Mouse (Mus musculus) MEL (cell line): ENCODE measurements around the gene Ankrd28. TPM values are rescaled to one million over a fixed set of nuclear protein-coding genes. Genes with fewer than 3 reads are reported as not detected.
A peak's percentile ranks its signal among the peaks of the same experiment; 100 is the strongest.

Experiments
- DNase-seq: peaks from one replicate; pipeline ENCODE4 v3.0.0; 2011; ENCODE audit warnings: low read depth, low spot score
- H3K27ac ChIP-seq: 2 replicates; pipeline ENCODE4 v1.5.1; 2012; ENCODE audit warnings: low read depth, mild to moderate bottlenecking, control low read depth, low read length, moderate library complexity; ENCODE audit not compliant: control insufficient read depth
- H3K27me3 ChIP-seq, 2 experiments: fragments of 150-350 bp in 1 of 2; sonication (generic) in 1 of 2; 2 replicates each; pipeline ENCODE4 v1.6.1; 2012; ENCODE audit warnings: low read length in 2 of 2, mild to moderate bottlenecking in 2 of 2, improper control_type of control experiment in 1 of 2, moderate library complexity in 1 of 2; ENCODE audit not compliant: insufficient read depth in 2 of 2, control insufficient read depth in 1 of 2
- H3K36me3 ChIP-seq, 2 experiments: 2 replicates each; pipeline ENCODE4 v1.6.1; 2012 to 2014; ENCODE audit warnings: low read length in 2 of 2, improper control_type of control experiment in 1 of 2, inconsistent platforms in 1 of 2, mild to moderate bottlenecking in 1 of 2; ENCODE audit not compliant: insufficient read depth in 2 of 2, control insufficient read depth in 1 of 2
- H3K4me1 ChIP-seq, 2 experiments: fragments of 150-350 bp in 1 of 2; sonication (generic) in 1 of 2; 2 replicates each; pipeline ENCODE4 v1.6.1; 2012; ENCODE audit warnings: low read length in 2 of 2, improper control_type of control experiment in 1 of 2, mild to moderate bottlenecking in 1 of 2; ENCODE audit not compliant: insufficient read depth in 2 of 2, control insufficient read depth in 1 of 2
- H3K4me3 ChIP-seq, 2 experiments: fragments of 150-350 bp in 1 of 2; sonication (generic) in 1 of 2; 2 replicates each; pipeline ENCODE4 v1.5.1; 2012; ENCODE audit warnings: low read depth in 2 of 2, low read length in 2 of 2, mild to moderate bottlenecking in 2 of 2, moderate library complexity in 2 of 2, control low read depth in 1 of 2, improper control_type of control experiment in 1 of 2; ENCODE audit not compliant: control insufficient read depth in 1 of 2, insufficient read depth in 1 of 2
- H3K79me2 ChIP-seq: 2 replicates; pipeline ENCODE4 v1.6.1; 2012; ENCODE audit warnings: mild to moderate bottlenecking, low read length, moderate library complexity; ENCODE audit not compliant: control insufficient read depth, poor library complexity, insufficient read depth
- H3K9ac ChIP-seq: 2 replicates; pipeline ENCODE4 v1.6.1; 2012; ENCODE audit warnings: low read depth, mild to moderate bottlenecking, control low read depth, low read length, moderate library complexity; ENCODE audit not compliant: control insufficient read depth, poor library complexity, severe bottlenecking
- H3K9me3 ChIP-seq: fragments of 150-350 bp; sonication (generic); replicated peaks from 2 replicates; pipeline ENCODE4 v1.6.1; 2012; ENCODE audit warnings: mild to moderate bottlenecking, low read length, improper control_type of control experiment, moderate library complexity; ENCODE audit not compliant: insufficient read depth
- CHD1 ChIP-seq: IDR thresholded peaks from 2 replicates; pipeline ENCODE4 v1.6.1; 2012; ENCODE audit warnings: low read depth, mild to moderate bottlenecking, inconsistent platforms, low read length, improper control_type of control experiment
- CHD2 ChIP-seq: IDR thresholded peaks from 2 replicates; pipeline ENCODE4 v1.6.1; 2011; ENCODE audit warnings: low read length, improper control_type of control experiment
- CTCF ChIP-seq, 3 experiments: IDR thresholded peaks in 2 of 3; conservative IDR thresholded peaks in 1 of 3; 2 replicates each; pipeline ENCODE4 v1.5.1; 2011 to 2012; ENCODE audit warnings: low read length in 3 of 3, low read depth in 2 of 3, mild to moderate bottlenecking in 2 of 3, improper control_type of control experiment in 1 of 3, inconsistent platforms in 1 of 3, mixed read lengths in 1 of 3, moderate library complexity in 1 of 3; ENCODE audit not compliant: control insufficient read depth in 1 of 3, insufficient read depth in 1 of 3, poor library complexity in 1 of 3, severe bottlenecking in 1 of 3
- E2F4 ChIP-seq: IDR thresholded peaks from 2 replicates; pipeline ENCODE4 v1.6.1; 2011; ENCODE audit warnings: low read depth, low read length, improper control_type of control experiment, borderline replicate concordance
- JUND ChIP-seq: IDR thresholded peaks from 2 replicates; pipeline ENCODE4 v1.6.1; 2011; ENCODE audit warnings: low read depth, mild to moderate bottlenecking, improper control_type of control experiment, low read length
- MAFK ChIP-seq: IDR thresholded peaks from 2 replicates; pipeline ENCODE4 v1.6.1; 2011; ENCODE audit warnings: low read depth, mild to moderate bottlenecking, low read length, improper control_type of control experiment, borderline replicate concordance
- MAX ChIP-seq: IDR thresholded peaks from 2 replicates; pipeline ENCODE4 v1.6.1; 2011; ENCODE audit warnings: low read length, improper control_type of control experiment
- MAZ ChIP-seq: IDR thresholded peaks from 2 replicates; pipeline ENCODE4 v1.6.1; 2012; ENCODE audit warnings: low read depth, mild to moderate bottlenecking, inconsistent platforms, low read length, improper control_type of control experiment
- MEF2A ChIP-seq: IDR thresholded peaks from 2 replicates; pipeline ENCODE4 v1.6.1; 2014; ENCODE audit warnings: low read depth, mild to moderate bottlenecking, inconsistent platforms, low read length, improper control_type of control experiment; ENCODE audit not compliant: poor library complexity, insufficient replicate concordance, severe bottlenecking; ENCODE audit errors: extremely low read depth
- MXI1 ChIP-seq: IDR thresholded peaks from 2 replicates; pipeline ENCODE4 v1.6.1; 2011; ENCODE audit warnings: mild to moderate bottlenecking, low read depth, low read length, improper control_type of control experiment
- MYC ChIP-seq: IDR thresholded peaks from 2 replicates; pipeline ENCODE4 v1.6.1; 2011; ENCODE audit warnings: low read depth, mild to moderate bottlenecking, low read length, improper control_type of control experiment, moderate library complexity
- NELFE ChIP-seq: IDR thresholded peaks from 2 replicates; pipeline ENCODE4 v1.6.1; 2011; ENCODE audit warnings: low read depth, low read length, improper control_type of control experiment
- POLR2AphosphoS2 ChIP-seq: IDR thresholded peaks from 2 replicates; pipeline ENCODE4 v1.6.1; 2011; ENCODE audit warnings: low read length, improper control_type of control experiment
- POLR2AphosphoS5 ChIP-seq: IDR thresholded peaks from 2 replicates; pipeline ENCODE4 v1.6.1; 2012; ENCODE audit warnings: low read depth, borderline replicate concordance, mild to moderate bottlenecking, inconsistent platforms, low read length, moderate library complexity, mixed read lengths
- RAD21 ChIP-seq: IDR thresholded peaks from 2 replicates; pipeline ENCODE4 v1.6.1; 2011; ENCODE audit warnings: mild to moderate bottlenecking, low read depth, low read length, improper control_type of control experiment
- SIN3A ChIP-seq: IDR thresholded peaks from 2 replicates; pipeline ENCODE4 v1.6.1; 2012; ENCODE audit warnings: low read length, improper control_type of control experiment, inconsistent platforms
- SMC3 ChIP-seq: IDR thresholded peaks from 2 replicates; pipeline ENCODE4 v1.6.1; 2011; ENCODE audit warnings: low read depth, low read length, improper control_type of control experiment
- TAL1 ChIP-seq: IDR thresholded peaks from 2 replicates; pipeline ENCODE4 v1.6.1; 2012; ENCODE audit warnings: mild to moderate bottlenecking, inconsistent platforms, low read length, moderate library complexity, mixed read lengths
- TCF12 ChIP-seq: IDR thresholded peaks from 2 replicates; pipeline ENCODE4 v1.6.1; 2014; ENCODE audit warnings: low read depth, mild to moderate bottlenecking, inconsistent platforms, low read length, improper control_type of control experiment, moderate library complexity
- USF1 ChIP-seq: IDR thresholded peaks from 2 replicates; pipeline ENCODE4 v1.6.1; 2014; ENCODE audit warnings: low read depth, mild to moderate bottlenecking, inconsistent platforms, low read length, improper control_type of control experiment, moderate library complexity
- ZKSCAN1 ChIP-seq: IDR thresholded peaks from 2 replicates; pipeline ENCODE4 v1.6.1; 2012; ENCODE audit warnings: low read depth, mild to moderate bottlenecking, inconsistent platforms, low read length, improper control_type of control experiment, moderate library complexity
- ZNF384 ChIP-seq: IDR thresholded peaks from 2 replicates; pipeline ENCODE4 v1.6.1; 2012; ENCODE audit warnings: low read depth, mild to moderate bottlenecking, inconsistent platforms, low read length, improper control_type of control experiment
- polyA plus RNA-seq, 2 experiments: library from polyadenylated mRNA; stranded (reverse) in 1 of 2; unstranded in 1 of 2; fragments of >175 nt in 1 of 2; fragments of >200 nt in 1 of 2; gene quantifications; 2 replicates each; pipeline versions ENCODE4 v1.2.1 to v1.2.4; 2012; ENCODE audit warnings: low replicate concordance in 2 of 2, low read depth in 1 of 2; ENCODE audit not compliant: insufficient read length in 2 of 2, insufficient read depth in 1 of 2, missing spikeins in 1 of 2
- total RNA-seq: library from RNA; depleted of rRNA; stranded (reverse); fragments of 300-350 nt; gene quantifications from 2 replicates; pipeline ENCODE4 v1.2.3, GENCODE M21; 2012

The Ankrd28 gene
- total and polyA plus RNA-seq, 3 experiments = 32.5 to 41.2 (median 38.8) TPM

DNA sequence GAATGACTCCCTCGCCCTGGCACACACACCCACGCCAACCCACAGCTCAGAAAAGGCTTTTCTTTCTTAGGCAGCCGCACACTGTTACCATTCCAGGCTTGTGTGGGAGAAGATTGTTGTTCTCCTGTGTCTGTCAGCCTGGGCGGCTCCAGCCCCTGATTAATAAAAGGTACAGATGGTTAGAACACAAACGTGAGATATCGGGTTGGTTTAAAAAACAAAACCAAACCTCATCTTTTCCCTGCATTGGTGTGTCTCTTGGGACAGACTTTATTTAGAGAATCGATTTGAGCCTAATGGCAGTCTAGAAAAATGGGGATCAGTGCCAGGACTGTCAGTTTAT is 890 bp upstream of the Ankrd28 start:
- peak overlapping the region; percentile 88 for H3K9ac ChIP-seq
- DNase-seq = peak; percentile 51
- H3K27me3 ChIP-seq = no peaks in the 10 kb centered on the region
- H3K36me3 ChIP-seq = peaks cover 0 to 20% of the 10 kb centered on the region in 2 experiments; a peak in 2 of 4 replicates
- H3K27ac ChIP-seq = peak overlapping the region; percentile 72
- H3K4me1 ChIP-seq = peaks cover 7 to 15% of the 10 kb centered on the region in 2 experiments
- no peak for TF ChIP-seq TCF12
- no peak for TF ChIP-seq MAZ
- TF ChIP-seq CHD1 = peak; percentile 88; the same call in 1 of the 2 replicates
- no peak for TF ChIP-seq E2F4
- no peaks in the 10 kb centered on the region for H3K9me3 ChIP-seq
- peaks cover 22% of the 10 kb centered on the region for H3K79me2 ChIP-seq
- peak overlapping the region; percentile 68 to 88 for H3K4me3 ChIP-seq

DNA sequence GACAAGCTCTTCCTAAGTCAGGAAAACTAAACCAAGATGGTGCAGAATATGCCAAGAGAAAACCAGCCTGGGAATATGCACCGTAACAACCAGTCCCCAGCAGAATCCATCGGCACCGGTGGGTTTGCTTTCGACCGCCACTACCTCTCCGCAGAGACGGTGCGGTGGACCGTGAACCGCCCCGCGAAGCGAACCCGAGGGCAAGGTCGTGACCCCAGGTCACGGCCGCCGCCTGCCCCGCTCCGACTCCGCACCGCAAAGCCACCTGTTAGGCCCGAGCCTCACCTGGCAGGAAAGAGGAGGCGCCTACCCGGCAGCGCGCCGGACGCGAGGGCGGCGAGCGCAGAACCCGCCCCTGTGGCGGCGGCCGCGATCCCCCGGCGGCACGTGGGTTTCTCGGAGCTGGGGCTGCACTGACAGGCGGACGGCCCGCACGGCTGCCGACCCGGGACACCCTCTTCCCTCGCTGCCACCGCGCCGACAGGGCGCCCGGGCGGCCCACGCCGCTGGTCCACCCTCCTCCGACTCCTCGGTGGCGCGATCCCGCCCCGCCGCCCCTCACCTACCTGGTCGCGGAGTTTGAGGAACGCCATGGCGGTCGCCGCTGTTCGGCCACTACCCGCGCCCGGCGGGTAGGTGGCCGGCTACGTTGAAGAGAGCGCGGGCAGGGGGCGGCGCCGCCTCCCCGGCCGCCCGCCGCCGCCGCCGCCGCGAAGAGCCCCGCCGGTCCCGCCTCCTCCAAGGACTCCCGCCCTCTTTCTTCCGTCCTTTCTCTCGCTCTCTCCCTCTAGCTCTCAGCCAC is 489 bp downstream of the Ankrd28 start:
- Histone ChIP-seq H3K36me3 (peaks cover 0 to 26% of the 10 kb centered on the region in 2 experiments; a peak in 2 of 4 replicates), H3K4me3 (peak overlapping the region; percentile 71 to 79), H3K9me3 (no peaks in the 10 kb centered on the region), H3K27ac (peak overlapping the region; percentile 76), H3K79me2 (peaks cover 30% of the 10 kb centered on the region), H3K27me3 (no peaks in the 10 kb centered on the region), H3K9ac (peak overlapping the region; percentile 96), H3K4me1 (peaks cover 10 to 15% of the 10 kb centered on the region in 2 experiments)
- TF ChIP-seq JUND (no peak), TCF12 (0 out of 2 replicates have a peak, but pooled peaks have one; percentile 9), SIN3A (0 out of 2 replicates have a peak, but pooled peaks have one; percentile 17), CHD2 (no peak), TAL1 (no peak), USF1 (peak; percentile 33; the same call in 1 of the 2 replicates), MAX (peak; percentile 55), MXI1 (peak; percentile 89; the same call in 1 of the 2 replicates), ZNF384 (no peak)
- DNase-seq = peak; percentile 56

DNA sequence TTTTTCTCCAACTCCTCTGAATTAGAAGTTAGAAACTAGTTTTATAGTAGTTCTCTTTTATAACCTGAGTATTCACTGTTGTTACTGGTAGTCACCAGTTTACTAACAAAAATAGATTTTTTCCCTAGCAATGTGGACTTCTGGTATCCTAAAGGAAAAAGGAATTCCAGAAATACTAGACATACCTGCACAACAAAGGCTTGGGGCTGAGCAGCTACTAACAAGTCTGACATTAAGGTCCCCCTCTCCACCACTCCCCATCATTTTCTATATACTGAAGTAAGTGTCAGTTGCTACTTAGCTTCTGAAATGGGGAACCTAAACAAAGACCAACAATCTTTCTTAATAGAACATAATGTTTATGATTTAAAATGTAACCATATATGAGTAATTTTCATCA is 3.2 kb downstream of the Ankrd28 start:
- peaks cover 45% of the 10 kb centered on the region for H3K79me2 ChIP-seq
- H3K27ac ChIP-seq = no peak overlapping the region
- no peak for DNase-seq
- H3K36me3 ChIP-seq = peaks cover 0 to 28% of the 10 kb centered on the region in 2 experiments; a peak in 2 of 4 replicates
- H3K9ac ChIP-seq = no peak overlapping the region
- TF ChIP-seq SMC3 (no peak), E2F4 (no peak), MEF2A (no peak), POLR2AphosphoS5 (no peak), MYC (no peak), RAD21 (no peak), MAX (no peak), CHD1 (no peak), NELFE (no peak), CTCF (IDR thresholded peaks at IDR 0.05 in 2 of 3, conservative IDR thresholded peaks at IDR 0.05 in 1 of 3; ENCODE audit: control insufficient read depth in 1 of 3, insufficient read depth in 1 of 3, low read depth in 2 of 3, low read length in 3 of 3, poor library complexity in 1 of 3, severe bottlenecking in 1 of 3) (no peak), MAFK (no peak), ZKSCAN1 (no peak), MAZ (no peak), POLR2AphosphoS2 (no peak), SIN3A (no peak)
- TF ChIP-seq, all 39 proteins: peak for 0
- no peak overlapping the region for H3K4me3 ChIP-seq
- H3K9me3 ChIP-seq = no peaks in the 10 kb centered on the region
- no peaks in the 10 kb centered on the region for H3K27me3 ChIP-seq
- peaks cover 13 to 15% of the 10 kb centered on the region in 2 experiments for H3K4me1 ChIP-seq
